Comparison of ENCODE assay signal across 8 mouse cellular contexts in the genomic region with DNA sequence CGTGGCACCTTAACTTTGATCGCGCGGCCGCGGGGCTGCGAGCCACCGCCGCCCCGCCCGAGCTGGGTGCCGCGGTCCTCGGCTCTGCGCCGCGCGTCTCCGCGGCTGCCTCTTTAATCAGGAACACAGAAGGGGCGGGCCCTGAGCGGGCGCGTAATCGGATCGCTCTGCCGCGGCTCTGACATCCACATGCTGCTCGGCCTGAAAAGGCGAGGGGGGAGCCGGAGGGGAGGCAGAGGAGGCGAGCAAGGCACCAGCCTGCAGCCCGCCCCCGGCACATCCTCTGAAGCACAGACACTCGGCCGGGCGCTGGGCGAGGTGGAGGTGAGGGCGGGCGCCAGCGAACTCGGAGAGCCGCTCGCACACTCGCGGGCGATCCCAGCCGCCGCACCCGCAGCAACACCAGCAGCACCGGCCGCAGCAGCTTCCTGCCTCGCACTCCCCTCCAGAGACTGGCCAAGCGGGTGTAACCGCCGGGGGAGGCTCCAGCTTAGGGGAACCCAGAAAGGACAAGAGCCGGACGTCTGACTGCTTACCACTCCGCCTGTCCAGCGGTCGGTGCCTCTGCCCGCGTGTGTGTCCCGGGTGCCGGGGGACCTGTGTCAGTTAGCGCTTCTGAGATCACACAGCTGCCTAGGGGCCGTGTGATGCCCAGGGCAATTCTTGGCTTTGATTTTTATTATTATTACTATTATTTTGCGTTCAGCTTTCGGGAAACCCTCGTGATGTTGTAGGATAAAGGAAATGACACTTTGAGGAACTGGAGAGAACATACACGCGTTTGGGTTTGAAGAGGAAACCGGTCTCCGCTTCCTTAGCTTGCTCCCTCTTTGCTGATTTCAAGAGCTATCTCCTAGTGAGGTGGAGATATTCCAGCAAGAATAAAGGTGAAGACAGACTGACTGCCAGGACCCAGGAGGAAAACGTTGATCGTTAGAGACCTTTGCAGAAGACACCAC. TPM values are rescaled to one million over a fixed set of nuclear protein-coding genes. Genes with fewer than 3 reads are reported as not detected.
DNase-seq lines count a peak whose midpoint lies in the region; ATAC-seq and TF ChIP-seq lines count a peak whose summit lies in the region.

A gene (plus strand): TSS at position 128 of the 959 bp plus-strand sequence.

- no peak for TF ChIP-seq CTCF in E14TG2a.4 (conservative IDR thresholded peaks at IDR 0.05; ENCODE audit: low read length)
- no peak for TF ChIP-seq CTCF in stomach, postnatal 0 days (IDR thresholded peaks at IDR 0.05; ENCODE audit: low read depth)

- no peaks in the 10 kb centered on the region for H3K36me3 ChIP-seq in E14TG2a.4 (ENCODE audit: insufficient read depth, low read length)
- no peaks in the 10 kb centered on the region for H3K36me3 ChIP-seq in forebrain, embryonic 16.5 days (ENCODE audit: control insufficient read depth, insufficient read depth)
- H3K36me3 ChIP-seq in neural tube, embryonic 14.5 days (ENCODE audit: control insufficient read depth, insufficient read depth, low read length), result no peaks in the 10 kb centered on the region
- no peaks in the 10 kb centered on the region for H3K36me3 ChIP-seq in stomach, postnatal 0 days (ENCODE audit: control insufficient read depth, insufficient read depth, low read length)

- WGBS in forebrain, embryonic 16.5 days, result under 1% methylated on average over 71 of the region's 76 CpGs
- WGBS in neural tube, embryonic 14.5 days, result under 1% methylated on average over 75 of the region's 76 CpGs
- 1% methylated on average over 66 of the region's 76 CpGs for WGBS in stomach, postnatal 0 days

- peaks cover 69% of the 10 kb centered on the region for H3K27me3 ChIP-seq in E14TG2a.4 (ENCODE audit: insufficient read depth, low read length)
- peaks cover 7% of the 10 kb centered on the region for H3K27me3 ChIP-seq in forebrain, embryonic 16.5 days (replicated peaks; ENCODE audit: control insufficient read depth, insufficient read depth, low read length)
- H3K27me3 ChIP-seq in neural tube, embryonic 14.5 days (ENCODE audit: control insufficient read depth, insufficient read depth, low read length), result no peaks in the 10 kb centered on the region
- no peaks in the 10 kb centered on the region for H3K27me3 ChIP-seq in stomach, postnatal 0 days (ENCODE audit: control insufficient read depth, insufficient read depth, low read length)

- peak; percentile 57 for DNase-seq in cerebellum, adult 11 months
- peak; percentile 82 to 85 for DNase-seq in heart, postnatal 10 days
- peak; percentile 90 to 91 for DNase-seq in kidney, postnatal 36 days
- DNase-seq in lung, adult 18-20 months, result peak; percentile 88 to 89
- DNase-seq in stomach, postnatal 0 days (ENCODE audit: low spot score), result peak; percentile 82

- intact Hi-C loops in heart, postnatal 10 days (cut with DNase I), result loop anchor here (5.0 to 10.0 kb wide), 8 partner anchors 259 to 1649 kb away; a partner anchor contains a TSS

- peak within 1 kb of the TSS; percentile 76 for H3K27ac ChIP-seq in forebrain, embryonic 16.5 days (ENCODE audit: low read length)
- peak within 1 kb of the TSS; percentile 83 for H3K27ac ChIP-seq in neural tube, embryonic 14.5 days (ENCODE audit: low read depth, low read length)
- peak within 1 kb of the TSS; percentile 88 for H3K27ac ChIP-seq in stomach, postnatal 0 days (replicated peaks)

- peak; percentile 86 for ATAC-seq in forebrain, embryonic 16.5 days
- peak; percentile 86 for ATAC-seq in neural tube, embryonic 14.5 days (ENCODE audit: low read depth)
- peak; percentile 77 for ATAC-seq in stomach, postnatal 0 days (ENCODE audit: low FRiP score, low TSS enrichment)

- H3K9me3 ChIP-seq in E14TG2a.4 (ENCODE audit: low read length), result no peaks in the 10 kb centered on the region
- no peaks in the 10 kb centered on the region for H3K9me3 ChIP-seq in forebrain, embryonic 16.5 days (ENCODE audit: control insufficient read depth, low read length)
- no peaks in the 10 kb centered on the region for H3K9me3 ChIP-seq in neural tube, embryonic 14.5 days (ENCODE audit: control insufficient read depth, low read length)
- H3K9me3 ChIP-seq in stomach, postnatal 0 days (ENCODE audit: control insufficient read depth, low read length), result no peaks in the 10 kb centered on the region

- peak within 1 kb of the TSS; percentile 98 for H3K4me2 ChIP-seq in forebrain, embryonic 16.5 days (ENCODE audit: low read length)
- peak within 1 kb of the TSS; percentile 98 for H3K4me2 ChIP-seq in neural tube, embryonic 14.5 days (ENCODE audit: low read depth, low read length)
- peak within 1 kb of the TSS; percentile 98 for H3K4me2 ChIP-seq in stomach, postnatal 0 days (replicated peaks; ENCODE audit: low read depth)

- H3K4me1 ChIP-seq in E14TG2a.4 (replicated peaks; ENCODE audit: low read depth, low read length), result peaks cover 54% of the 10 kb centered on the region
- H3K4me1 ChIP-seq in forebrain, embryonic 16.5 days (replicated peaks; ENCODE audit: control insufficient read depth, insufficient read depth, low read length), result peaks cover 37% of the 10 kb centered on the region
- peaks cover 18% of the 10 kb centered on the region; the same call in 1 of the 2 replicates for H3K4me1 ChIP-seq in neural tube, embryonic 14.5 days (ENCODE audit: control insufficient read depth, insufficient read depth, low read length)
- no peaks in the 10 kb centered on the region for H3K4me1 ChIP-seq in stomach, postnatal 0 days (replicated peaks; ENCODE audit: control insufficient read depth, insufficient read depth)

- peak within 1 kb of the TSS; percentile 89 for H3K4me3 ChIP-seq in E14TG2a.4 (replicated peaks; ENCODE audit: low read length)
- H3K4me3 ChIP-seq in forebrain, embryonic 16.5 days (replicated peaks; ENCODE audit: low read length), result peak within 1 kb of the TSS; percentile 71
- peak within 1 kb of the TSS; percentile 67 for H3K4me3 ChIP-seq in neural tube, embryonic 14.5 days (ENCODE audit: low read depth, low read length)
- H3K4me3 ChIP-seq in stomach, postnatal 0 days (ENCODE audit: low read depth, low read length), result peak within 1 kb of the TSS; percentile 72

- TF ChIP-seq EP300 in stomach, postnatal 0 days (optimal IDR thresholded peaks at IDR 0.05), result no peak

- peak within 1 kb of the TSS; percentile 83 for H3K9ac ChIP-seq in forebrain, embryonic 16.5 days (replicated peaks; ENCODE audit: low read depth, low read length)
- H3K9ac ChIP-seq in neural tube, embryonic 14.5 days (replicated peaks; ENCODE audit: low read depth, low read length), result peak within 1 kb of the TSS; percentile 63
- peak within 1 kb of the TSS; percentile 75 for H3K9ac ChIP-seq in stomach, postnatal 0 days (ENCODE audit: low read length)

RNA-seq across cellular contexts. Expression of the gene that starts here (rescaled TPM):
- 31.1 and 43.9 TPM in 2 replicates for polyA plus RNA-seq in forebrain, embryonic 16.5 days (2015; fragmentation: Nextera tagmentation; extraction: Ambion mirVana)
- total RNA-seq in heart, postnatal 10 days (2021), result 10 to 100 TPM; 64.3 to 76.0 TPM
- polyA plus RNA-seq in neural tube, embryonic 14.5 days (2014; fragmentation: Nextera tagmentation; extraction: Ambion mirVana), result 35.8 and 39.4 TPM in 2 replicates
- polyA plus RNA-seq in stomach, postnatal 0 days (2015; fragmentation: Nextera tagmentation; extraction: Ambion mirVana), result 10.2 TPM in 2 replicates

Comparison
In these comparisons a context has a peak if more than half of its experiments do, and no peak if none do; other contexts are left out.
1. Peak in every context shown above with its lines: DNase-seq, ATAC-seq, H3K4me3 ChIP-seq and H3K27ac ChIP-seq.